Comparison of ENCODE assay signal across 9 mouse cellular contexts in the genomic region with DNA sequence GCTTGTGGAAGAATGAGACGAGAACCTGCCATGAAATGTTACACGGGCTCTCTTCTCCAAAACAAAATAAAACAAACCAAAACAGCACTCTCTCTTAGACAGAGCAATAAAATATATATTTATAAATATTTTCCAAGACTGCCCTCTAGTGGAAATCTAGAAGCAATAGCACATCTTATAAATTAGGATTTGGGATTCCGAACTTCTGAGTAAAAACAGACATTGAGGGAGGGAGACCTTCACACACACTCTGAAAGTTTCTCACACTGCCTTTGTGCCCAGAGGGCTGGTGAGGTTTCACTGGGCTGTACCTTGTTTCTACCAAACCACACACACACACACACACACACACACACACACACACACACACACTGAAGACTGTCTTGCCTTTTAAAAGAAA.
DNase-seq lines count a peak whose midpoint lies in the region; ATAC-seq and TF ChIP-seq lines count a peak whose summit lies in the region.
"Had no signal": no experiment of that assay in that cellular context is flagged by ENCODE, and none has a peak within 500 bp of the region (broad histone marks: within the 10 kb centered on the region; RNA-seq: fewer than 3 reads in every experiment).

No protein-coding gene starts in this region.

- H3K4me3 ChIP-seq in heart, embryonic 13.5 days = no peak overlapping the region
- no peak overlapping the region for H3K4me3 ChIP-seq in CH12.LX (replicated peaks in 1 of 3; ENCODE audit: low read depth in 2 of 3, low read length in 2 of 3, poor library complexity in 1 of 3)
- H3K4me3 ChIP-seq in forebrain, embryonic 11.5 days (ENCODE audit: low read depth, low read length) = no peak overlapping the region
- no peak overlapping the region for H3K4me3 ChIP-seq in limb, embryonic 15.5 days

- ATAC-seq in heart, embryonic 13.5 days (ENCODE audit: extremely low read depth, insufficient number of reproducible peaks, low FRiP score, low TSS enrichment) = no peak
- ATAC-seq in forebrain, embryonic 11.5 days (replicated peaks; ENCODE audit: low FRiP score) = peak; percentile 28; the same call in 1 of the 2 replicates
- peak; percentile 46 for ATAC-seq in limb, embryonic 15.5 days (ENCODE audit: insufficient number of reproducible peaks, low FRiP score, low TSS enrichment, low read depth)

- H3K79me2 ChIP-seq in CH12.LX (replicated peaks; ENCODE audit: control insufficient read depth, extremely low read depth, insufficient read depth, poor library complexity, severe bottlenecking) = no peaks in the 10 kb centered on the region

- peak in 1 of 2 experiments; percentile 41; a peak in 2 of 4 replicates for TF ChIP-seq CTCF in CH12.LX (conservative IDR thresholded peaks at IDR 0.05 in 1 of 2, IDR thresholded peaks at IDR 0.05 in 1 of 2; ENCODE audit: low read depth in 2 of 2, low read length in 2 of 2)

- no peak for DNase-seq in heart, adult 8-10 months (ENCODE audit: low spot score)
- no peak for DNase-seq in CH12.LX (ENCODE audit: extremely low read depth)
- DNase-seq in forebrain, embryonic 11.5 days (ENCODE audit: low spot score) = no peak
- no peak for DNase-seq in urinary bladder, postnatal 4 days (ENCODE audit: low spot score in 2 of 2)
- no peak for DNase-seq in left cerebral cortex, postnatal 36 days (ENCODE audit: low spot score in 2 of 2)
- DNase-seq in gastrocnemius, postnatal 10 days = no peak
- DNase-seq: thymus, postnatal 25 days had no signal

- peaks cover 35% of the 10 kb centered on the region for H3K4me1 ChIP-seq in heart, embryonic 13.5 days
- H3K4me1 ChIP-seq in CH12.LX (ENCODE audit: control insufficient read depth in 1 of 2, insufficient read depth in 2 of 2) = peaks cover 6 to 42% of the 10 kb centered on the region in 2 experiments
- no peaks in the 10 kb centered on the region for H3K4me1 ChIP-seq in forebrain, embryonic 11.5 days (replicated peaks; ENCODE audit: control insufficient read depth, insufficient read depth, low read length)
- peaks cover 46% of the 10 kb centered on the region for H3K4me1 ChIP-seq in limb, embryonic 15.5 days

- H3K9me3 ChIP-seq in heart, embryonic 13.5 days = no peaks in the 10 kb centered on the region
- no peaks in the 10 kb centered on the region for H3K9me3 ChIP-seq in CH12.LX (replicated peaks; ENCODE audit: low read length)
- no peaks in the 10 kb centered on the region for H3K9me3 ChIP-seq in forebrain, embryonic 11.5 days (ENCODE audit: control insufficient read depth, low read length)
- H3K9me3 ChIP-seq in limb, embryonic 15.5 days = no peaks in the 10 kb centered on the region

- peak overlapping the region; percentile 97 for H3K27ac ChIP-seq in heart, embryonic 13.5 days (replicated peaks)
- no peak overlapping the region for H3K27ac ChIP-seq in CH12.LX (ENCODE audit: insufficient read depth, low read depth)
- no peak overlapping the region for H3K27ac ChIP-seq in forebrain, embryonic 11.5 days (ENCODE audit: low read depth, low read length)
- peak overlapping the region; percentile 92 for H3K27ac ChIP-seq in limb, embryonic 15.5 days

- TF ChIP-seq EP300 in CH12.LX (IDR thresholded peaks at IDR 0.05; ENCODE audit: low read length) = no peak

- no peak for TF ChIP-seq POLR2A in CH12.LX (IDR thresholded peaks at IDR 0.05; ENCODE audit: low read depth, low read length)

- TF ChIP-seq RAD21 in CH12.LX (IDR thresholded peaks at IDR 0.05; ENCODE audit: low read depth, low read length) = peak; percentile 46

- dilution Hi-C loops in CH12.LX (cut with MboI; ENCODE audit: extremely low pct_ligation_motif_present, extremely low pct_unique_long_range_greater_than_20kb, low sequenced_read_pairs) = no loop called here

- H3K36me3 ChIP-seq in heart, embryonic 13.5 days = no peaks in the 10 kb centered on the region
- no peaks in the 10 kb centered on the region for H3K36me3 ChIP-seq in CH12.LX (replicated peaks in 1 of 2; ENCODE audit: control insufficient read depth in 1 of 2, insufficient read depth in 1 of 2, low read length in 1 of 2)
- no peaks in the 10 kb centered on the region for H3K36me3 ChIP-seq in forebrain, embryonic 11.5 days (ENCODE audit: control insufficient read depth, insufficient read depth, low read length)
- no peaks in the 10 kb centered on the region for H3K36me3 ChIP-seq in limb, embryonic 15.5 days

- intact Hi-C loops in left cerebral cortex, postnatal 36 days (cut with DNase I) = loop anchor here (2.0 to 5.0 kb wide), 3 partner anchors 90 to 680 kb away; no protein-coding TSS in a partner anchor

- in situ Hi-C loops in CH12.LX (cut with MboI; ENCODE audit: low pct_ligation_motif_present, low pct_unique_long_range_greater_than_20kb, low sequenced_read_pairs) = no loop called here

- H3K4me2 ChIP-seq in heart, embryonic 13.5 days = peak overlapping the region; percentile 19
- H3K4me2 ChIP-seq in CH12.LX (ENCODE audit: insufficient read depth, low read depth, poor library complexity, severe bottlenecking) = no peak overlapping the region
- H3K4me2 ChIP-seq in forebrain, embryonic 11.5 days (ENCODE audit: low read depth, low read length, severe bottlenecking) = no peak overlapping the region
- 0 out of 2 replicates have a peak overlapping the region, but pooled peaks have one; percentile 12 for H3K4me2 ChIP-seq in limb, embryonic 15.5 days

- H3K27me3 ChIP-seq in heart, embryonic 13.5 days (replicated peaks) = no peaks in the 10 kb centered on the region
- no peaks in the 10 kb centered on the region for H3K27me3 ChIP-seq in CH12.LX (replicated peaks)
- no peaks in the 10 kb centered on the region for H3K27me3 ChIP-seq in forebrain, embryonic 11.5 days (ENCODE audit: control insufficient read depth, insufficient read depth, low read length)
- H3K27me3 ChIP-seq in limb, embryonic 15.5 days = no peaks in the 10 kb centered on the region

- H3K9ac ChIP-seq in heart, embryonic 13.5 days = peak overlapping the region; percentile 50; the same call in 1 of the 2 replicates
- no peak overlapping the region for H3K9ac ChIP-seq in CH12.LX (ENCODE audit: insufficient read depth, low read depth)
- H3K9ac ChIP-seq in forebrain, embryonic 11.5 days (ENCODE audit: low read length) = no peak overlapping the region
- H3K9ac ChIP-seq in limb, embryonic 15.5 days = no peak overlapping the region

- 15% methylated on average over 3 of the region's 3 CpGs for WGBS in heart, embryonic 13.5 days
- WGBS in forebrain, embryonic 11.5 days = 39% methylated on average over 3 of the region's 3 CpGs
- WGBS in limb, embryonic 15.5 days = 5% methylated on average over 3 of the region's 3 CpGs

TF ChIP-seq in CH12.LX, 34 proteins besides CTCF, POLR2A, EP300 and RAD21:
- no peak for TF ChIP-seq MXI1 (IDR thresholded peaks at IDR 0.05; ENCODE audit: low read depth, low read length)
- no peak for TF ChIP-seq ELF1 (IDR thresholded peaks at IDR 0.05; ENCODE audit: low read depth, low read length)
- TF ChIP-seq ZC3H11A (IDR thresholded peaks at IDR 0.05; ENCODE audit: low read depth, low read length) = no peak
- no peak for TF ChIP-seq BHLHE40 (IDR thresholded peaks at IDR 0.05; ENCODE audit: low read depth, low read length)
- TF ChIP-seq CHD2 (IDR thresholded peaks at IDR 0.05; ENCODE audit: low read length) = no peak
- TF ChIP-seq USF1 (IDR thresholded peaks at IDR 0.05; ENCODE audit: low read depth, low read length) = no peak
- TF ChIP-seq MAX (IDR thresholded peaks at IDR 0.05; ENCODE audit: low read length) = no peak
- no peak for TF ChIP-seq NRF1 (IDR thresholded peaks at IDR 0.05; ENCODE audit: low read depth, low read length)
- TF ChIP-seq MEF2A (IDR thresholded peaks at IDR 0.05; ENCODE audit: borderline replicate concordance, low read depth, low read length) = no peak
- TF ChIP-seq SMC3 (IDR thresholded peaks at IDR 0.05; ENCODE audit: low read depth, low read length) = no peak
- TF ChIP-seq POLR2AphosphoS2 (IDR thresholded peaks at IDR 0.05; ENCODE audit: low read depth, low read length) = no peak
- no peak for TF ChIP-seq ZKSCAN1 (IDR thresholded peaks at IDR 0.05; ENCODE audit: borderline replicate concordance, low read depth, low read length)
- TF ChIP-seq UBTF (IDR thresholded peaks at IDR 0.05; ENCODE audit: low read depth, low read length) = no peak
- TF ChIP-seq PAX5 (IDR thresholded peaks at IDR 0.05; ENCODE audit: low read length) = no peak
- no peak for TF ChIP-seq ZMIZ1 (IDR thresholded peaks at IDR 0.05; ENCODE audit: low read depth, low read length)
- no peak for TF ChIP-seq NELFE (IDR thresholded peaks at IDR 0.05; ENCODE audit: low read depth, low read length)
- TF ChIP-seq ETS1 (conservative IDR thresholded peaks at IDR 0.05; ENCODE audit: low read depth, low read length) = no peak
- no peak for TF ChIP-seq CHD1 (IDR thresholded peaks at IDR 0.05; ENCODE audit: low read depth, low read length)
- TF ChIP-seq E2F4 (IDR thresholded peaks at IDR 0.05; ENCODE audit: insufficient replicate concordance, low read depth, low read length) = no peak

Comparison
In these comparisons a context has a peak if more than half of its experiments do, and no peak if none do; other contexts are left out.
1. H3K27ac ChIP-seq: peak in heart, embryonic 13.5 days (single experiment) and limb, embryonic 15.5 days (single experiment); none in CH12.LX (single experiment) and forebrain, embryonic 11.5 days (single experiment).
2. H3K4me2 ChIP-seq: peak in heart, embryonic 13.5 days (single experiment) and limb, embryonic 15.5 days (single experiment); none in CH12.LX (single experiment) and forebrain, embryonic 11.5 days (single experiment).